Mouse (Mus musculus) hindbrain, embryonic 12.5 days (tissue): Measurements from ENCODE around the gene Ptpn6. TPM values are rescaled to one million over a fixed set of nuclear protein-coding genes. Genes with fewer than 3 reads are reported as not detected.

Experiments used
- ATAC-seq: fragments of 200-750 bp; cut with Nextera tagmentation; 2 replicates; pipeline ENCODE4 v1.8.0; 2017; ENCODE audit warnings: moderate TSS enrichment; ENCODE audit not compliant: low FRiP score
- H3K27ac ChIP-seq: fragments of 300-500 bp; sonication (generic); 2 replicates; pipeline ENCODE4 v1.5.1; 2016; ENCODE audit warnings: mild to moderate bottlenecking
- H3K27me3 ChIP-seq: fragments of 300-500 bp; sonication (generic); 2 replicates; pipeline ENCODE4 v1.6.1; 2016; ENCODE audit warnings: mild to moderate bottlenecking
- H3K36me3 ChIP-seq: fragments of 300-500 bp; sonication (generic); 2 replicates; pipeline ENCODE4 v1.6.1; 2016; ENCODE audit warnings: mild to moderate bottlenecking
- H3K4me1 ChIP-seq: fragments of 300-500 bp; sonication (generic); 2 replicates; pipeline ENCODE4 v1.6.1; 2016
- H3K4me2 ChIP-seq: fragments of 300-500 bp; sonication (generic); replicated peaks from 2 replicates; pipeline ENCODE4 v1.6.1; 2016; ENCODE audit warnings: mild to moderate bottlenecking
- H3K4me3 ChIP-seq: fragments of 300-500 bp; sonication (generic); 2 replicates; pipeline ENCODE4 v1.5.1; 2016; ENCODE audit warnings: mild to moderate bottlenecking
- H3K9ac ChIP-seq: fragments of 300-500 bp; sonication (generic); 2 replicates; pipeline ENCODE4 v1.6.1; 2016; ENCODE audit warnings: mild to moderate bottlenecking, moderate library complexity
- H3K9me3 ChIP-seq: fragments of 300-500 bp; sonication (generic); replicated peaks from 2 replicates; pipeline ENCODE4 v1.6.1; 2016; ENCODE audit warnings: mild to moderate bottlenecking
- WGBS: fragments of 180-500 bp; shearing (Covaris S2); methylation state at CpG from one replicate; pipeline ENCODE4 v1.1.7; 2016; 5-methylcytosine and 5-hydroxymethylcytosine counted together
- polyA plus RNA-seq: library from polyadenylated mRNA; unstranded; fragments of >200 nt; fragmentation: Nextera tagmentation; extraction: Ambion mirVana; gene quantifications from 2 replicates; pipeline ENCODE4 v1.2.1, GENCODE M21; 2016

Ptpn6 gene
- polyA plus RNA-seq = 5.6 TPM in 2 replicates

GRCm38 (mm10) chr6:124738511-124739023 is at the start of gene Ptpn6:
Gene Ptpn6 (minus strand): TSS chr6:124738714.
- Histone ChIP-seq H3K36me3 (peaks cover 11% of the 10 kb centered on the region), H3K27ac (peak within 1 kb of the TSS; percentile 55), H3K27me3 (no peaks in the 10 kb centered on the region), H3K4me1 (peaks cover 29% of the 10 kb centered on the region), H3K9ac (peak within 1 kb of the TSS; percentile 47), H3K4me2 (peak within 1 kb of the TSS; percentile 78; the same call in 1 of the 2 replicates), H3K9me3 (no peaks in the 10 kb centered on the region), H3K4me3 (no peak within 1 kb of the TSS)
- 34% methylated on average over 15 of the region's 15 CpGs for WGBS
- ATAC-seq = no peak

DNA sequence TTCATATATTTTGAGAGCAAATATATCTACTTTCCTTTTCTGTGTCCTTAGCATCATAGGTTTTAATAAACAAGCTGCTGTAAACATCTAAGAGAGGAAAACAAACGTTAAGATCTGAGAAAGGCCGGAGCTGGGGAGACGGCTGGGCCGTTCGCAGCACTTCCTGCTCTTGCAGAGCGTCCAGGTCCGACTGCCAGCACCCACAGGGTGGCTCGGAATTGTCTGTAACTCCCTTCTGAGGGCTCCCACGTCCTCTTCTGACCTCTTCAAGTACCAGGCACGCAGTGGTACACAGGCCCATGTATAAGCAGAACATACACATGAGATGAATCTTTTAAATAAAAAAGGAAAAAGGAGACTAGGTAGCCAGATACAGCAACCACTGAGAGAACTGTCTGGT is 49.2 kb upstream of the Ptpn6 start:
- Histone ChIP-seq H3K9me3 (no peaks in the 10 kb centered on the region), H3K27ac (no peak overlapping the region), H3K9ac (no peak overlapping the region), H3K27me3 (no peaks in the 10 kb centered on the region), H3K4me1 (peaks cover under 1% of the 10 kb centered on the region; the same call in 1 of the 2 replicates), H3K36me3 (no peaks in the 10 kb centered on the region), H3K4me3 (no peak overlapping the region), H3K4me2 (no peak overlapping the region)
- WGBS = 78% methylated on average over 10 of the region's 10 CpGs
- ATAC-seq = no peak

GRCm38 (mm10) chr6:124786756-124787420 is 48.4 kb upstream of the Ptpn6 start:
- Histone ChIP-seq H3K4me1 (peaks cover 5% of the 10 kb centered on the region; the same call in 1 of the 2 replicates), H3K4me2 (no peak overlapping the region), H3K9me3 (no peaks in the 10 kb centered on the region), H3K9ac (no peak overlapping the region), H3K27ac (no peak overlapping the region), H3K27me3 (no peaks in the 10 kb centered on the region), H3K4me3 (no peak overlapping the region), H3K36me3 (no peaks in the 10 kb centered on the region)
- ATAC-seq = no peak
- WGBS = 55% methylated on average over 8 of the region's 8 CpGs

GRCm38 (mm10) chr6:124782436-124782835 is 43.9 kb upstream of the Ptpn6 start:
- H3K9me3 ChIP-seq = no peaks in the 10 kb centered on the region
- no peaks in the 10 kb centered on the region for H3K36me3 ChIP-seq
- H3K4me1 ChIP-seq = peaks cover 20% of the 10 kb centered on the region
- 25% methylated on average over 6 of the region's 6 CpGs for WGBS
- H3K4me2 ChIP-seq = peak overlapping the region; percentile 27; the same call in 1 of the 2 replicates
- peaks cover 20% of the 10 kb centered on the region for H3K27me3 ChIP-seq
- no peak overlapping the region for H3K9ac ChIP-seq
- H3K27ac ChIP-seq = no peak overlapping the region
- ATAC-seq = no peak
- no peak overlapping the region for H3K4me3 ChIP-seq

GRCm38 (mm10) chr6:124780917-124781316 is 42.4 kb upstream of the Ptpn6 start:
- H3K4me2 ChIP-seq = no peak overlapping the region
- peaks cover 20% of the 10 kb centered on the region for H3K4me1 ChIP-seq
- H3K36me3 ChIP-seq = no peaks in the 10 kb centered on the region
- H3K27me3 ChIP-seq = peaks cover 20% of the 10 kb centered on the region
- no peaks in the 10 kb centered on the region for H3K9me3 ChIP-seq
- 83% methylated on average over 7 of the region's 7 CpGs for WGBS
- no peak for ATAC-seq
- no peak overlapping the region for H3K9ac ChIP-seq
- H3K4me3 ChIP-seq = no peak overlapping the region
- H3K27ac ChIP-seq = no peak overlapping the region

- Histone ChIP-seq H3K4me1 (peaks cover 20% of the 10 kb centered on the region), H3K4me2 (peak overlapping the region; percentile 68), H3K36me3 (no peaks in the 10 kb centered on the region), H3K9ac (peak overlapping the region; percentile 33; the same call in 1 of the 2 replicates), H3K4me3 (peak overlapping the region; percentile 35), H3K9me3 (no peaks in the 10 kb centered on the region), H3K27me3 (peaks cover 20% of the 10 kb centered on the region), H3K27ac (no peak overlapping the region)
- ATAC-seq = no peak; the same call in 1 of the 2 replicates
- WGBS = 2% methylated on average over 10 of the region's 10 CpGs
Measured at GRCm38 (mm10) chr6:124779984-124780416, 41.5 kb upstream of the Ptpn6 start.

- H3K9ac ChIP-seq = peak within 1 kb of the TSS; percentile 33; the same call in 1 of the 2 replicates
- ATAC-seq = peak; percentile 39
- H3K4me1 ChIP-seq = peaks cover 20% of the 10 kb centered on the region
- peak within 1 kb of the TSS; percentile 68 for H3K4me2 ChIP-seq
- H3K27me3 ChIP-seq = peaks cover 20% of the 10 kb centered on the region
- 2% methylated on average over 23 of the region's 23 CpGs for WGBS
- peak within 1 kb of the TSS; percentile 35 for H3K4me3 ChIP-seq
- no peaks in the 10 kb centered on the region for H3K36me3 ChIP-seq
- H3K27ac ChIP-seq = peak within 1 kb of the TSS; percentile 44; the same call in 1 of the 2 replicates
- H3K9me3 ChIP-seq = no peaks in the 10 kb centered on the region
Measured at GRCm38 (mm10) chr6:124779222-124779983, 40.9 kb upstream of the Ptpn6 start, which contains the start of gene Lrrc23. Gene Lrrc23 (minus strand): TSS chr6:124779727.

GRCm38 (mm10) chr6:124770511-124770910 is 32.0 kb upstream of the Ptpn6 start:
- no peaks in the 10 kb centered on the region for H3K36me3 ChIP-seq
- H3K4me3 ChIP-seq = no peak overlapping the region
- H3K4me1 ChIP-seq = peaks cover 19% of the 10 kb centered on the region
- H3K9me3 ChIP-seq = no peaks in the 10 kb centered on the region
- H3K4me2 ChIP-seq = no peak overlapping the region
- H3K27ac ChIP-seq = no peak overlapping the region
- ATAC-seq = no peak
- peaks cover 48% of the 10 kb centered on the region for H3K27me3 ChIP-seq
- no peak overlapping the region for H3K9ac ChIP-seq
- WGBS = 84% methylated on average over 15 of the region's 15 CpGs

DNA sequence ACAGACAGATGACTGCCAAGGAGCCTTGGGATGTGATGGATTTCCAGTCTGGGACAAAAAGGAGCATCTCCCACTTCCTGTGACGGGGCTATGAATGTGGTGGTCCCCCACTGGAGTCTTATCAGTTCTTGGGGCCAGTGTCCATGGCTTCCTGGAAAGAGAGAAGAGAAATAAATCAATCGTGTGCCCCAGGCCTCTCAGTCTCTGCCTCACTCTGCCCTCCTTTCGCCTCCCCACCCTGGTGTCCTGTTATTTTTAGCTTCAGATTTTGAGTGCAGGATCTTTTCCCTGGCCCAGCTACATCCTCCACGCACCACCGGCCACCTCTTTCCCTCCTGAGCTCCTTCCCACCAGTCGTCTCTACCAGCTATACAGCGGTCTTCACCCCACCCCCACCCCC is 31.5 kb upstream of the Ptpn6 start:
- Histone ChIP-seq H3K4me2 (peak overlapping the region; percentile 87), H3K9ac (peak overlapping the region; percentile 66; the same call in 1 of the 2 replicates), H3K9me3 (no peaks in the 10 kb centered on the region), H3K27me3 (peaks cover 48% of the 10 kb centered on the region), H3K4me3 (peak overlapping the region; percentile 49), H3K4me1 (peaks cover 19% of the 10 kb centered on the region), H3K36me3 (no peaks in the 10 kb centered on the region), H3K27ac (no peak overlapping the region; the same call in 1 of the 2 replicates)
- WGBS = 64% methylated on average over 7 of the region's 7 CpGs
- 0 out of 2 replicates have a peak, but pooled peaks have one; percentile 3 for ATAC-seq

DNA sequence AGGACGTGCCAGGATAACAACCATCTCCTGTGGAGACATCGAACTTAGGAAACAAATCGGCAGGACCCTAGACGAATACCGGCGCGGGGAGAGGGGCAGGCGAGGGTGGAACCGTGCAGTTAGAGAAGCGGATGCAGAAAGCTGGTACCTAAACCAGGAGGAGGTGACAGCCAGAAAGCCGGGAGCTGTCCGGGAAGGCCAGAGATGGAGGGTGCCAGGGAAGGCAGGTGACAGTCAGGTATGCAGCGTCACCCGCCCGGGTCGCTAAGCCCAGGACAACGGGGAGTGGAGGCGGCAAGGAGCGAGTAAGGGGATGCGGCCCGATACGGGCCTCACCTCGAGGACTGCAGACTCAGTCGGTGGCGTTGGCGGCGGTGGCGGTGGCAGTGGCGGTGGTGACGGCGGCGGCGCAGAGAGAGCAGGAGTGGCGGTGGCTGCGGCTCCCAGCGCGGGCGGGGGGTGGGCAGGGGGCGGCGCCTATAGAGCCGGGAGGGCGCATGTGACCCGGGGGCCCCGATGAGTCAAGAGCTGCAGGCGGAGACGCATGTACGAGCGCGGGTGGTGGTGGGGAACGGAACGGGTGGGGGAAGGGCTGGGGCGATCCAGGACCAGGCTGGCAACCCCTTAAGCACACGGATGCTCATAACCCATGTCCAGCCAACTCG is 30.7 kb upstream of the Ptpn6 start, which contains the start of gene Eno2:
Gene Eno2 (minus strand): TSS at position 573 of the 665 bp plus-strand sequence.
- peak within 1 kb of the TSS; percentile 49 for H3K4me3 ChIP-seq
- no peaks in the 10 kb centered on the region for H3K36me3 ChIP-seq
- peak; percentile 83 for ATAC-seq
- peak within 1 kb of the TSS; percentile 87 for H3K4me2 ChIP-seq
- no peaks in the 10 kb centered on the region for H3K9me3 ChIP-seq
- peak within 1 kb of the TSS; percentile 66 for H3K9ac ChIP-seq
- peaks cover 48% of the 10 kb centered on the region for H3K27me3 ChIP-seq
- H3K27ac ChIP-seq = peak within 1 kb of the TSS; percentile 30
- H3K4me1 ChIP-seq = peaks cover 19% of the 10 kb centered on the region
- WGBS = under 1% methylated on average over 46 of the region's 54 CpGs

DNA sequence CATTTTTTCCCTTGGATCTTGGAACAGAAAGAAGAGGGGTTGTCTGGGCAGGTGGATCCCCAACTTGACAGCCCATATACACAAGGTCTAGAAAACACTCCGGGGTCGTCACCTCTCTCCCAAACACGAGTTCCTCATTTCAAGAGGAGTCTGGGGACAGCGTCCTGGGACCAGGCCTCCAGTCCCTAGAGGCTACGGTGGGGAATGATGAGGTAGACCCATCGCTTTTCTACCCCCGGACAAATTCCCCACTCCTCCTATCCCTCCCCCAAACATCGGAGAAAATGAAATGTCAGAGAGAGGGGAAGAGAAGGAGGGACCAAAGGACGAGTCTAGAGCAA is 30.2 kb upstream of the Ptpn6 start:
- Histone ChIP-seq H3K36me3 (no peaks in the 10 kb centered on the region), H3K9ac (peak overlapping the region; percentile 66; the same call in 1 of the 2 replicates), H3K4me1 (peaks cover 19% of the 10 kb centered on the region), H3K27me3 (peaks cover 52% of the 10 kb centered on the region), H3K4me2 (peak overlapping the region; percentile 87), H3K27ac (peak overlapping the region; percentile 30; the same call in 1 of the 2 replicates), H3K4me3 (peak overlapping the region; percentile 49), H3K9me3 (no peaks in the 10 kb centered on the region)
- ATAC-seq = no peak
- 6% methylated on average over 9 of the region's 9 CpGs for WGBS
